Mouse (Mus musculus) erythroblast, embryonic 14.5 days (primary cell): Measurements from ENCODE around the gene Zdhhc20. TPM values are rescaled to one million over a fixed set of nuclear protein-coding genes. Genes with fewer than 3 reads are reported as not detected.

ENCODE experiments used
- H3K27me3 ChIP-seq: 2 replicates; pipeline ENCODE4 v1.6.1; 2012; ENCODE audit warnings: inconsistent platforms; ENCODE audit not compliant: control insufficient read depth
- H3K36me3 ChIP-seq: 2 replicates; pipeline ENCODE4 v1.6.1; 2012; ENCODE audit warnings: mild to moderate bottlenecking, inconsistent platforms; ENCODE audit not compliant: control insufficient read depth
- H3K4me1 ChIP-seq: 2 replicates; pipeline ENCODE4 v1.6.1; 2012; ENCODE audit warnings: inconsistent platforms; ENCODE audit not compliant: control insufficient read depth
- H3K4me3 ChIP-seq: replicated peaks from 2 replicates; pipeline ENCODE3; 2012; ENCODE audit warnings: moderate library complexity, mild to moderate bottlenecking, inconsistent platforms
- H3K9me3 ChIP-seq: 2 replicates; pipeline ENCODE4 v1.6.1; 2012; ENCODE audit warnings: low read length, inconsistent platforms, mixed read lengths; ENCODE audit not compliant: control insufficient read depth
- GATA1 ChIP-seq: IDR thresholded peaks from 2 replicates; pipeline ENCODE4 v1.6.1; 2012; ENCODE audit warnings: low read length, inconsistent platforms, mixed read lengths
- TAL1 ChIP-seq: IDR thresholded peaks from 3 replicates; pipeline ENCODE4 v1.6.1; 2012; ENCODE audit warnings: low read length, inconsistent platforms, mixed read lengths
- polyA plus RNA-seq: library from polyadenylated mRNA; stranded (reverse); fragments of >175 nt; gene quantifications from 2 replicates; pipeline ENCODE4 v1.2.3, GENCODE M21; 2012

Zdhhc20 gene
- polyA plus RNA-seq, 1 experiment = not detected

- Histone ChIP-seq H3K27me3 (no peaks in the 10 kb centered on the region), H3K4me3 (no peak overlapping the region), H3K36me3 (no peaks in the 10 kb centered on the region; the same call in 1 of the 2 replicates), H3K9me3 (no peaks in the 10 kb centered on the region), H3K4me1 (peaks cover 16% of the 10 kb centered on the region)
- TF ChIP-seq GATA1 = no peak
- TF ChIP-seq TAL1 = peak; percentile 8; the same call in 1 of the 3 replicates
Measured at GRCm38 (mm10) chr14:57844535-57844934, 45.5 kb downstream of the Zdhhc20 start.

GRCm38 (mm10) chr14:57835157-57835556, 54.9 kb downstream of the Zdhhc20 start:
- no peaks in the 10 kb centered on the region for H3K9me3 ChIP-seq
- TF ChIP-seq TAL1 = no peak
- TF ChIP-seq GATA1 = no peak
- no peak overlapping the region for H3K4me3 ChIP-seq
- H3K27me3 ChIP-seq = no peaks in the 10 kb centered on the region
- H3K36me3 ChIP-seq = peaks cover 16% of the 10 kb centered on the region
- peaks cover 16% of the 10 kb centered on the region for H3K4me1 ChIP-seq

- TF ChIP-seq TAL1 = no peak
- no peak for TF ChIP-seq GATA1
- Histone ChIP-seq H3K9me3 (no peaks in the 10 kb centered on the region), H3K27me3 (no peaks in the 10 kb centered on the region), H3K4me3 (no peak overlapping the region), H3K36me3 (peaks cover 30% of the 10 kb centered on the region), H3K4me1 (peaks cover 16% of the 10 kb centered on the region)
Measured at GRCm38 (mm10) chr14:57833526-57833925, 56.5 kb downstream of the Zdhhc20 start.

- H3K9me3 ChIP-seq = no peaks in the 10 kb centered on the region
- TF ChIP-seq TAL1 (no peak), GATA1 (no peak; the same call in 1 of the 2 replicates)
- H3K4me3 ChIP-seq = peak overlapping the region; percentile 100
- H3K36me3 ChIP-seq = peaks cover 52% of the 10 kb centered on the region
- H3K27me3 ChIP-seq = no peaks in the 10 kb centered on the region
- peaks cover 33% of the 10 kb centered on the region for H3K4me1 ChIP-seq
Measured at GRCm38 (mm10) chr14:57827284-57827683, 62.8 kb downstream of the Zdhhc20 start.

GRCm38 (mm10) chr14:57825788-57826751, 64.0 kb downstream of the Zdhhc20 start, which contains the start of the genes Ska3 and Mrpl57:
Gene Ska3 (minus strand): TSS chr14:57826185.
Gene Mrpl57 (plus strand): TSS chr14:57826234.
- peaks cover 38% of the 10 kb centered on the region for H3K4me1 ChIP-seq
- no peaks in the 10 kb centered on the region for H3K9me3 ChIP-seq
- TF ChIP-seq TAL1 (no peak), GATA1 (no peak)
- no peaks in the 10 kb centered on the region for H3K27me3 ChIP-seq
- peaks cover 58% of the 10 kb centered on the region for H3K36me3 ChIP-seq
- peak within 1 kb of the TSS; percentile 100 for H3K4me3 ChIP-seq

- no peaks in the 10 kb centered on the region for H3K27me3 ChIP-seq
- no peak overlapping the region for H3K4me3 ChIP-seq
- peaks cover 27% of the 10 kb centered on the region for H3K4me1 ChIP-seq
- H3K9me3 ChIP-seq = no peaks in the 10 kb centered on the region
- H3K36me3 ChIP-seq = peaks cover 83% of the 10 kb centered on the region
- TF ChIP-seq TAL1 = no peak
- no peak for TF ChIP-seq GATA1
Measured at GRCm38 (mm10) chr14:57820839-57821238, 69.2 kb downstream of the Zdhhc20 start.

- H3K4me3 ChIP-seq = no peak overlapping the region
- TF ChIP-seq GATA1 (no peak), TAL1 (no peak)
- no peaks in the 10 kb centered on the region for H3K9me3 ChIP-seq
- H3K4me1 ChIP-seq = no peaks in the 10 kb centered on the region
- peaks cover 98% of the 10 kb centered on the region for H3K36me3 ChIP-seq
- no peaks in the 10 kb centered on the region for H3K27me3 ChIP-seq
Measured at GRCm38 (mm10) chr14:57811844-57812243, 78.2 kb downstream of the Zdhhc20 start.

GRCm38 (mm10) chr14:57810886-57811285, 79.2 kb downstream of the Zdhhc20 start:
- no peaks in the 10 kb centered on the region for H3K27me3 ChIP-seq

GRCm38 (mm10) chr14:57808558-57808957, 81.5 kb downstream of the Zdhhc20 start:
- Histone ChIP-seq H3K36me3 (peaks cover 98% of the 10 kb centered on the region), H3K4me1 (no peaks in the 10 kb centered on the region), H3K27me3 (no peaks in the 10 kb centered on the region), H3K4me3 (no peak overlapping the region), H3K9me3 (no peaks in the 10 kb centered on the region)
- TF ChIP-seq GATA1 = no peak
- TF ChIP-seq TAL1 = no peak

More at GRCm38 (mm10) chr14:57810886-57811285, 79.2 kb downstream of the Zdhhc20 start:
- H3K36me3 ChIP-seq = peaks cover 98% of the 10 kb centered on the region
- TF ChIP-seq GATA1 = no peak
- TF ChIP-seq TAL1 = no peak
- no peaks in the 10 kb centered on the region for H3K9me3 ChIP-seq
- no peaks in the 10 kb centered on the region for H3K4me1 ChIP-seq
- H3K4me3 ChIP-seq = no peak overlapping the region
